Mouse (Mus musculus) megakaryocyte, embryonic 14.5 days (primary cell): Measurements from ENCODE around the gene Isx.

Experiments used
- FLI1 ChIP-seq: IDR thresholded peaks from 2 replicates; pipeline ENCODE4 v1.6.1; 2012; ENCODE audit warnings: low read length, inconsistent platforms, mixed read lengths
- GATA1 ChIP-seq: IDR thresholded peaks from 3 replicates; pipeline ENCODE4 v1.6.1; 2012; ENCODE audit warnings: mixed read lengths, low read length, inconsistent platforms, borderline replicate concordance

GRCm38 (mm10) chr8:74899796-74900195, 26.8 kb downstream of the Isx start:
- TF ChIP-seq FLI1 (no peak), GATA1 (no peak)
